Mouse (Mus musculus) midbrain, postnatal 0 days (tissue): ENCODE results near the gene Gdf11. TPM values are rescaled to one million over a fixed set of nuclear protein-coding genes. Genes with fewer than 3 reads are reported as not detected.
A peak's percentile ranks its signal among the peaks of the same experiment; 100 is the strongest.

ENCODE experiments used
- ATAC-seq: fragments of 200-750 bp; cut with Nextera tagmentation; 2 replicates; pipeline ENCODE4 v1.8.0; 2017; ENCODE audit warnings: moderate number of reproducible peaks, mild to moderate bottlenecking, moderate TSS enrichment, moderate library complexity; ENCODE audit not compliant: low FRiP score
- DNase-seq: peaks from one replicate; pipeline ENCODE4 v3.0.0-alpha.2; 2015; ENCODE audit warnings: low spot score
- H3K27ac ChIP-seq: fragments of 300-500 bp; sonication (generic); 2 replicates; pipeline ENCODE4 v1.5.1; 2014; ENCODE audit warnings: low read depth, mild to moderate bottlenecking, low read length, mixed read lengths
- H3K27me3 ChIP-seq: fragments of 300-500 bp; sonication (generic); 2 replicates; pipeline ENCODE4 v1.6.1; 2014; ENCODE audit warnings: low read length, control low read depth, mixed read lengths; ENCODE audit not compliant: insufficient read depth
- H3K36me3 ChIP-seq: fragments of 300-500 bp; sonication (generic); 2 replicates; pipeline ENCODE4 v1.6.1; 2014; ENCODE audit warnings: low read length, control low read depth, mixed read lengths; ENCODE audit not compliant: insufficient read depth
- H3K4me1 ChIP-seq: fragments of 300-500 bp; sonication (generic); 2 replicates; pipeline ENCODE4 v1.6.1; 2014; ENCODE audit warnings: mild to moderate bottlenecking, control low read depth, antibody characterized with exemption, low read length, mixed read lengths; ENCODE audit not compliant: insufficient read depth
- H3K4me2 ChIP-seq: fragments of 300-500 bp; sonication (generic); 2 replicates; pipeline ENCODE4 v1.6.1; 2014; ENCODE audit warnings: low read depth, mild to moderate bottlenecking, low read length, mixed read lengths; ENCODE audit not compliant: poor library complexity, severe bottlenecking
- H3K4me3 ChIP-seq: fragments of 300-500 bp; sonication (generic); 2 replicates; pipeline ENCODE4 v1.5.1; 2014; ENCODE audit warnings: low read depth, mild to moderate bottlenecking, low read length, moderate library complexity
- H3K9ac ChIP-seq: fragments of 300-500 bp; sonication (generic); replicated peaks from 2 replicates; pipeline ENCODE4 v1.6.1; 2014; ENCODE audit warnings: mild to moderate bottlenecking, low read length, moderate library complexity, mixed read lengths; ENCODE audit not compliant: poor library complexity, severe bottlenecking
- H3K9me3 ChIP-seq: fragments of 300-500 bp; sonication (generic); 2 replicates; pipeline ENCODE4 v1.6.1; 2016; ENCODE audit warnings: low read length, control low read depth
- CTCF ChIP-seq: IDR thresholded peaks from 2 replicates; pipeline ENCODE4 v1.5.1; 2016; ENCODE audit warnings: antibody characterized with exemption, mild to moderate bottlenecking
- WGBS: fragments of 180-500 bp; shearing (Covaris S2); extraction: QIAGEN DNeasy Blood & Tissue Kit; methylation state at CpG from one replicate; pipeline ENCODE4 v1.1.7; 2014; 5-methylcytosine and 5-hydroxymethylcytosine counted together
- polyA plus RNA-seq: library from polyadenylated mRNA; unstranded; fragments of >200 nt; fragmentation: Nextera tagmentation; extraction: Ambion mirVana; gene quantifications from 2 replicates; pipeline ENCODE4 v1.2.1, GENCODE M21; 2015
- total RNA-seq: library from RNA; depleted of rRNA; stranded (reverse); fragments of >200 nt; gene quantifications from 2 replicates; pipeline ENCODE4 v1.2.3, GENCODE M21; 2014

The Gdf11 gene
- total and polyA plus RNA-seq, 2 experiments from 2014 or later, result 7.5 to 22.4 TPM

GRCm38 (mm10) chr10:128929638-128930378 lies 38.3 kb upstream of the Gdf11 start:
- Histone ChIP-seq H3K9me3 (no peaks in the 10 kb centered on the region), H3K4me2 (no peak overlapping the region), H3K27ac (no peak overlapping the region), H3K27me3 (peaks cover 20% of the 10 kb centered on the region), H3K36me3 (no peaks in the 10 kb centered on the region), H3K4me1 (no peaks in the 10 kb centered on the region), H3K4me3 (no peak overlapping the region), H3K9ac (no peak overlapping the region)
- 64% methylated on average over 7 of the region's 7 CpGs for WGBS
- ATAC-seq (no peak), DNase-seq (peak; percentile 51)
- TF ChIP-seq CTCF, result no peak

DNA sequence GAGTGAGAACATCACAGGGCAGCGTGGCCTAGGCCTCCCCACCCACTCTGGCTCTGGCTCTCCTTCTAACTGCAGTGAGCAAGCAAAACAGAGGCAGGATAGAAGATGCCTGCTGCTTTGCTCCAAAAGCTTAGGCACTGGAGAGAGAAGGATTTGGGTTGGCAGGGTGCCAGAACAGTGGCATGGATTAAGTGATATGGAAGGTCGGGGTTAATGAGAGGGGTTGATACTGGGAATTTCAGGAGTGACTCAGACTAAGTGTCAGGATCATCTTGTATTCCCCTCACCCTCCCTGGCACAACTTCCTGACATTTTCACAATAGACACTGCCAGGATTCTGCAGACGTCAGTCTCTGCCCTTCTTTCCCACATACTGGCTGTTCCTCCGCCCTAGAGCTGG lies 36.8 kb upstream of the Gdf11 start:
- no peak for ATAC-seq
- Histone ChIP-seq H3K27ac (no peak overlapping the region), H3K4me1 (no peaks in the 10 kb centered on the region), H3K4me2 (no peak overlapping the region), H3K36me3 (no peaks in the 10 kb centered on the region), H3K9ac (no peak overlapping the region), H3K27me3 (peaks cover 12% of the 10 kb centered on the region), H3K9me3 (no peaks in the 10 kb centered on the region), H3K4me3 (no peak overlapping the region)
- 20% methylated on average over 4 of the region's 4 CpGs for WGBS
- no peak for TF ChIP-seq CTCF
- no peak for DNase-seq

DNA sequence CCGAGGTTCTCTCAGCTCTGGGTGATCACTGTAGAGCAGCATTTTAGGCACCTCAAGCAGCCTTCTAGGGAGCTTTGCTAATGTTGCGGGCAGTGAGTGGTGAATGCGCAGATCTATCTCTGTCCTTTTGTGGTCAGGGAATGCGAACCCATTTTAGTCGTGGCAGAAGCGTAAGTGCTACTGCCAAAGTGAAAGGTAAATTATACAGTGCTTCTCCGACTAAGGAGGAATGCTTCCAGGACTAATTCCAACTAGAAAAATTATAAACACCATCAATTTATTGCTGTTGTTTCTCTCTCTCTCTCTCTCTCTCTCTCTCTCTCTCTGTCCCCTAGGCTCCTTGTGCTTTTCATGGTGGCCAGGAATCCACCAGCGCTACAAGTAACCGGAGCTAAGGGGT lies 32.4 kb upstream of the Gdf11 start, which contains the start of gene Bloc1s1:
Gene Bloc1s1 (minus strand): TSS at position 101 of the 400 bp plus-strand sequence.
- TF ChIP-seq CTCF, result no peak
- Histone ChIP-seq H3K4me3 (peak within 1 kb of the TSS; percentile 63), H3K27me3 (no peaks in the 10 kb centered on the region), H3K9me3 (no peaks in the 10 kb centered on the region), H3K9ac (peak within 1 kb of the TSS; percentile 80), H3K4me1 (peaks cover 9% of the 10 kb centered on the region; the same call in 1 of the 2 replicates), H3K36me3 (no peaks in the 10 kb centered on the region), H3K27ac (peak within 1 kb of the TSS; percentile 92), H3K4me2 (peak within 1 kb of the TSS; percentile 64)
- no peak for ATAC-seq
- no peak for DNase-seq
- WGBS, result 56% methylated on average over 9 of the region's 9 CpGs

- peak; percentile 96 for DNase-seq
- WGBS, result under 1% methylated on average over 42 of the region's 42 CpGs
Observed at GRCm38 (mm10) chr10:128923013-128923691, 31.6 kb upstream of the Gdf11 start.

GRCm38 (mm10) chr10:128922822-128923012 lies 31.2 kb upstream of the Gdf11 start, which contains the start of gene Rdh5:
TSS of gene Rdh5 (minus strand) at chr10:128922888.
- Histone ChIP-seq H3K4me3 (peak within 1 kb of the TSS; percentile 63), H3K27ac (peak within 1 kb of the TSS; percentile 92), H3K27me3 (no peaks in the 10 kb centered on the region), H3K9ac (peak within 1 kb of the TSS; percentile 80), H3K4me2 (peak within 1 kb of the TSS; percentile 64), H3K36me3 (no peaks in the 10 kb centered on the region; the same call in 1 of the 2 replicates), H3K9me3 (no peaks in the 10 kb centered on the region), H3K4me1 (peaks cover 9% of the 10 kb centered on the region; the same call in 1 of the 2 replicates)
- no peak for ATAC-seq
- 15% methylated on average over 1 of the region's 1 CpGs for WGBS
- no peak for TF ChIP-seq CTCF
- DNase-seq, result no peak

More at GRCm38 (mm10) chr10:128923013-128923691, 31.6 kb upstream of the Gdf11 start:
- H3K27ac ChIP-seq, result peak overlapping the region; percentile 92
- H3K36me3 ChIP-seq, result no peaks in the 10 kb centered on the region
- peak overlapping the region; percentile 63 for H3K4me3 ChIP-seq
- ATAC-seq, result peak; percentile 93
- H3K9me3 ChIP-seq, result no peaks in the 10 kb centered on the region
- no peaks in the 10 kb centered on the region for H3K27me3 ChIP-seq
- H3K4me1 ChIP-seq, result peaks cover 9% of the 10 kb centered on the region; the same call in 1 of the 2 replicates
- peak overlapping the region; percentile 80 for H3K9ac ChIP-seq
- peak; percentile 56 for TF ChIP-seq CTCF
- H3K4me2 ChIP-seq, result peak overlapping the region; percentile 64
